Mouse (Mus musculus): Measurements from ENCODE around the gene Camta1.
A peak's percentile ranks its signal among the peaks of the same experiment; 100 is the strongest.

Gene Camta1

DNA sequence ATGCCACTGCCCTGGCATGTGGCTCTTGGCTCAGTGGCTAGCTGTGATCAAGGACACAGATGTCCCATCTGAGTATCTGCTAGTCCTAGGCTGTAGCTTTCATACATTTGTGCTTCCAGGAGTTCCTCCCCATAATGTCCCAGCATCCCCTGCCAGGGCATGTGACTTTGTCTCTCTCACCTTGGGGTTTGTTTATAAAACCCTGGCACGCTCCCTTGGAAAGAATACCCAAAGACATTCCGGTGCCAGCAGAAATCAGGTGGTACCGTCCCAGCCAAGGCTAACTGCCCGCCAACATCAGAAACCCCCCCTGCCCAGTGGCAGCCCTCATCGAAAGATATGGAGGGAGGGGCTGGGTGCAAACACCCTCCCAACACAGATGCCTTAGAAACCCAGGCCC lies 365.1 kb downstream of the Camta1 start:
- Histone ChIP-seq H3K4me3 (replicated peaks; ENCODE audit: low read length) (no peak overlapping the region), H3K36me3 (ENCODE audit: insufficient read depth, low read length) (no peaks in the 10 kb centered on the region), H3K27me3 (ENCODE audit: insufficient read depth, low read length) (no peaks in the 10 kb centered on the region), H3K9me3 (ENCODE audit: low read length) (no peaks in the 10 kb centered on the region), H3K4me1 (replicated peaks; ENCODE audit: low read depth, low read length) (peaks cover 12% of the 10 kb centered on the region)
- TF ChIP-seq NANOG (IDR thresholded peaks at IDR 0.05; ENCODE audit: borderline replicate concordance, low read length) (no peak), CTCF (conservative IDR thresholded peaks at IDR 0.05; ENCODE audit: low read length) (no peak), POU5F1 (IDR thresholded peaks at IDR 0.05; ENCODE audit: borderline replicate concordance, low read length) (no peak)

- TF ChIP-seq NANOG (IDR thresholded peaks at IDR 0.05; ENCODE audit: borderline replicate concordance, low read length) (no peak), POU5F1 (IDR thresholded peaks at IDR 0.05; ENCODE audit: borderline replicate concordance, low read length) (no peak), CTCF (conservative IDR thresholded peaks at IDR 0.05; ENCODE audit: low read length) (no peak)
- Histone ChIP-seq H3K9me3 (ENCODE audit: low read length) (no peaks in the 10 kb centered on the region), H3K36me3 (ENCODE audit: insufficient read depth, low read length) (no peaks in the 10 kb centered on the region), H3K4me3 (replicated peaks; ENCODE audit: low read length) (no peak overlapping the region), H3K27me3 (ENCODE audit: insufficient read depth, low read length) (no peaks in the 10 kb centered on the region), H3K4me1 (replicated peaks; ENCODE audit: low read depth, low read length) (peaks cover 12% of the 10 kb centered on the region)
Measured at GRCm38 (mm10) chr4:151495276-151495882, 366.3 kb downstream of the Camta1 start.

DNA sequence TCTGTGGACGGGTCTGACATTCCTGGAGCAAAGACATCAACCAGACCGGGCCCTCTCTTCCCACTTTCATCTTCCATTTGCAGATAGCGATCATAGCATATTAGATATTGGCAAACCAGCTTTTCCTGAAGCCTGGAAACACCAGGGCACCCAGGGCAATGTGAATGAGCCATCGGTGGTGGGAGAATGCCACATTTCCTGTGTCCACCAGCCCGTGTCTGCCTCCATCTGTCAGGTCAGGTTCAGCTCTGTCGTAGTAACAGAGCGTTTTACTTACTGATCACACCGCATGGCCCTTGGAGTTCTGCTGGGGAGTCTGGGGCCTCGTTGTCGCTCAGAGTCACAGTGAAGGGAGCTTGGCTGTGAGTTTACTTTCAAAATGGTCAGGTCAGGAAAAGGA lies 368.9 kb downstream of the Camta1 start:
- Histone ChIP-seq H3K36me3 (ENCODE audit: insufficient read depth, low read length) (no peaks in the 10 kb centered on the region), H3K27me3 (ENCODE audit: insufficient read depth, low read length) (no peaks in the 10 kb centered on the region), H3K4me3 (replicated peaks; ENCODE audit: low read length) (no peak overlapping the region), H3K4me1 (replicated peaks; ENCODE audit: low read depth, low read length) (peaks cover 12% of the 10 kb centered on the region), H3K9me3 (ENCODE audit: low read length) (no peaks in the 10 kb centered on the region)
- TF ChIP-seq CTCF (conservative IDR thresholded peaks at IDR 0.05; ENCODE audit: low read length) (no peak), POU5F1 (IDR thresholded peaks at IDR 0.05; ENCODE audit: borderline replicate concordance, low read length) (no peak), NANOG (IDR thresholded peaks at IDR 0.05; ENCODE audit: borderline replicate concordance, low read length) (no peak)

- Histone ChIP-seq H3K4me3 (replicated peaks; ENCODE audit: low read length) (no peak overlapping the region), H3K27me3 (ENCODE audit: insufficient read depth, low read length) (peaks cover 20% of the 10 kb centered on the region), H3K9me3 (ENCODE audit: low read length) (peaks cover 7% of the 10 kb centered on the region; the same call in 1 of the 2 replicates), H3K4me1 (replicated peaks; ENCODE audit: low read depth, low read length) (peaks cover 7% of the 10 kb centered on the region; the same call in 1 of the 2 replicates), H3K36me3 (ENCODE audit: insufficient read depth, low read length) (no peaks in the 10 kb centered on the region)
- no peak for TF ChIP-seq POU5F1 (IDR thresholded peaks at IDR 0.05; ENCODE audit: borderline replicate concordance, low read length)
- no peak for TF ChIP-seq CTCF (conservative IDR thresholded peaks at IDR 0.05; ENCODE audit: low read length)
- TF ChIP-seq NANOG (IDR thresholded peaks at IDR 0.05; ENCODE audit: borderline replicate concordance, low read length), result no peak
Measured at GRCm38 (mm10) chr4:151483977-151484313, 377.7 kb downstream of the Camta1 start.

- H3K4me1 ChIP-seq (replicated peaks; ENCODE audit: low read depth, low read length), result peaks cover 7% of the 10 kb centered on the region; the same call in 1 of the 2 replicates
- H3K27me3 ChIP-seq (ENCODE audit: insufficient read depth, low read length), result peaks cover 20% of the 10 kb centered on the region
- no peaks in the 10 kb centered on the region for H3K36me3 ChIP-seq (ENCODE audit: insufficient read depth, low read length)
- H3K4me3 ChIP-seq (replicated peaks; ENCODE audit: low read length), result no peak overlapping the region
- TF ChIP-seq CTCF (conservative IDR thresholded peaks at IDR 0.05; ENCODE audit: low read length) (peak; percentile 81), NANOG (IDR thresholded peaks at IDR 0.05; ENCODE audit: borderline replicate concordance, low read length) (no peak), POU5F1 (IDR thresholded peaks at IDR 0.05; ENCODE audit: borderline replicate concordance, low read length) (no peak)
- H3K9me3 ChIP-seq (ENCODE audit: low read length), result peaks cover 7% of the 10 kb centered on the region; the same call in 1 of the 2 replicates
Measured at GRCm38 (mm10) chr4:151483299-151483976, 378.2 kb downstream of the Camta1 start.

GRCm38 (mm10) chr4:151480928-151481327 lies 380.7 kb downstream of the Camta1 start:
- no peak overlapping the region for H3K4me3 ChIP-seq (replicated peaks; ENCODE audit: low read length)
- peaks cover 7% of the 10 kb centered on the region; the same call in 1 of the 2 replicates for H3K9me3 ChIP-seq (ENCODE audit: low read length)
- H3K36me3 ChIP-seq (ENCODE audit: insufficient read depth, low read length), result no peaks in the 10 kb centered on the region
- TF ChIP-seq CTCF (conservative IDR thresholded peaks at IDR 0.05; ENCODE audit: low read length) (peak; percentile 52), NANOG (IDR thresholded peaks at IDR 0.05; ENCODE audit: borderline replicate concordance, low read length) (no peak), POU5F1 (IDR thresholded peaks at IDR 0.05; ENCODE audit: borderline replicate concordance, low read length) (no peak)
- peaks cover 8% of the 10 kb centered on the region; the same call in 1 of the 2 replicates for H3K4me1 ChIP-seq (replicated peaks; ENCODE audit: low read depth, low read length)
- H3K27me3 ChIP-seq (ENCODE audit: insufficient read depth, low read length), result peaks cover 27% of the 10 kb centered on the region

GRCm38 (mm10) chr4:151477950-151478349 lies 383.7 kb downstream of the Camta1 start:
- H3K4me1 ChIP-seq (replicated peaks; ENCODE audit: low read depth, low read length), result peaks cover 13% of the 10 kb centered on the region; the same call in 1 of the 2 replicates
- H3K36me3 ChIP-seq (ENCODE audit: insufficient read depth, low read length), result no peaks in the 10 kb centered on the region
- TF ChIP-seq POU5F1 (IDR thresholded peaks at IDR 0.05; ENCODE audit: borderline replicate concordance, low read length) (no peak), CTCF (conservative IDR thresholded peaks at IDR 0.05; ENCODE audit: low read length) (no peak), NANOG (IDR thresholded peaks at IDR 0.05; ENCODE audit: borderline replicate concordance, low read length) (no peak)
- H3K27me3 ChIP-seq (ENCODE audit: insufficient read depth, low read length), result peaks cover 13% of the 10 kb centered on the region; the same call in 1 of the 2 replicates
- H3K9me3 ChIP-seq (ENCODE audit: low read length), result peaks cover 7% of the 10 kb centered on the region; the same call in 1 of the 2 replicates
- no peak overlapping the region for H3K4me3 ChIP-seq (replicated peaks; ENCODE audit: low read length)

GRCm38 (mm10) chr4:151474895-151475470 lies 386.7 kb downstream of the Camta1 start:
- TF ChIP-seq NANOG (IDR thresholded peaks at IDR 0.05; ENCODE audit: borderline replicate concordance, low read length), result no peak
- TF ChIP-seq POU5F1 (IDR thresholded peaks at IDR 0.05; ENCODE audit: borderline replicate concordance, low read length), result no peak
- no peak for TF ChIP-seq CTCF (conservative IDR thresholded peaks at IDR 0.05; ENCODE audit: low read length)
- Histone ChIP-seq H3K4me1 (replicated peaks; ENCODE audit: low read depth, low read length) (peaks cover 13% of the 10 kb centered on the region; the same call in 1 of the 2 replicates), H3K4me3 (replicated peaks; ENCODE audit: low read length) (no peak overlapping the region), H3K27me3 (ENCODE audit: insufficient read depth, low read length) (peaks cover 13% of the 10 kb centered on the region; the same call in 1 of the 2 replicates), H3K36me3 (ENCODE audit: insufficient read depth, low read length) (no peaks in the 10 kb centered on the region), H3K9me3 (ENCODE audit: low read length) (no peaks in the 10 kb centered on the region)
